Mouse (Mus musculus) ES-Bruce4 (cell line): ENCODE data around the gene Cyp39a1. TPM values are rescaled to one million over a fixed set of nuclear protein-coding genes. Genes with fewer than 3 reads are reported as not detected.

Experiments
- H3K27ac ChIP-seq: 2 replicates; pipeline ENCODE4 v1.5.1; 2012; ENCODE audit warnings: low read length, inconsistent platforms; ENCODE audit not compliant: insufficient read depth
- H3K27me3 ChIP-seq: 2 replicates; pipeline ENCODE4 v1.6.1; 2012; ENCODE audit warnings: mild to moderate bottlenecking, low read length, inconsistent platforms; ENCODE audit not compliant: control insufficient read depth, poor library complexity, insufficient read depth, severe bottlenecking
- H3K36me3 ChIP-seq: 2 replicates; pipeline ENCODE4 v1.6.1; 2012; ENCODE audit warnings: inconsistent platforms, mild to moderate bottlenecking, low read length, moderate library complexity; ENCODE audit not compliant: control insufficient read depth, poor library complexity, insufficient read depth, severe bottlenecking
- H3K4me1 ChIP-seq: one replicate; pipeline ENCODE4 v1.8.1; 2011; ENCODE audit warnings: low read length; ENCODE audit not compliant: control insufficient read depth, insufficient read depth
- H3K4me3 ChIP-seq: 2 replicates; pipeline ENCODE4 v1.5.1; 2011; ENCODE audit warnings: low read depth, mild to moderate bottlenecking, low read length
- H3K9ac ChIP-seq: 2 replicates; pipeline ENCODE4 v1.6.1; 2012; ENCODE audit warnings: low read depth, mild to moderate bottlenecking, inconsistent platforms; ENCODE audit not compliant: poor library complexity, severe bottlenecking
- H3K9me3 ChIP-seq: replicated peaks from 2 replicates; pipeline ENCODE4 v1.6.1; 2012; ENCODE audit warnings: mild to moderate bottlenecking, low read length, inconsistent platforms; ENCODE audit not compliant: control insufficient read depth, poor library complexity, insufficient read depth, severe bottlenecking
- CTCF ChIP-seq: IDR thresholded peaks from one replicate; pipeline ENCODE4 v1.8.1; 2011; ENCODE audit warnings: low read depth, low read length
- EP300 ChIP-seq: IDR thresholded peaks from 2 replicates; pipeline ENCODE4 v1.6.1; 2011; ENCODE audit warnings: low read depth, low read length; ENCODE audit not compliant: insufficient read depth
- POLR2A ChIP-seq: IDR thresholded peaks from one replicate; pipeline ENCODE4 v1.8.1; 2011; ENCODE audit warnings: low read length; ENCODE audit not compliant: insufficient read depth
- polyA plus RNA-seq: library from polyadenylated mRNA; stranded (reverse); fragments of >200 nt; gene quantifications from 2 replicates; pipeline ENCODE4 v1.2.4, GENCODE M21; 2011; ENCODE audit warnings: low read depth; ENCODE audit not compliant: missing spikeins, insufficient read depth, insufficient read length

Cyp39a1 gene
- polyA plus RNA-seq, 1 experiment = 9.3 TPM

- Histone ChIP-seq H3K4me1 (no peaks in the 10 kb centered on the region), H3K9me3 (no peaks in the 10 kb centered on the region), H3K27me3 (no peaks in the 10 kb centered on the region), H3K27ac (no peak overlapping the region), H3K4me3 (no peak overlapping the region), H3K36me3 (no peaks in the 10 kb centered on the region), H3K9ac (no peak overlapping the region)
- TF ChIP-seq POLR2A (no peak), CTCF (no peak), EP300 (no peak)
Observed at GRCm38 (mm10) chr17:43731976-43732375, 64.8 kb downstream of the Cyp39a1 start.

GRCm38 (mm10) chr17:43734252-43734651, 67.0 kb downstream of the Cyp39a1 start:
- TF ChIP-seq CTCF = no peak
- TF ChIP-seq POLR2A = no peak
- no peak for TF ChIP-seq EP300
- Histone ChIP-seq H3K9me3 (no peaks in the 10 kb centered on the region), H3K4me1 (no peaks in the 10 kb centered on the region), H3K36me3 (no peaks in the 10 kb centered on the region), H3K4me3 (no peak overlapping the region), H3K27me3 (no peaks in the 10 kb centered on the region), H3K27ac (no peak overlapping the region), H3K9ac (no peak overlapping the region)

DNA sequence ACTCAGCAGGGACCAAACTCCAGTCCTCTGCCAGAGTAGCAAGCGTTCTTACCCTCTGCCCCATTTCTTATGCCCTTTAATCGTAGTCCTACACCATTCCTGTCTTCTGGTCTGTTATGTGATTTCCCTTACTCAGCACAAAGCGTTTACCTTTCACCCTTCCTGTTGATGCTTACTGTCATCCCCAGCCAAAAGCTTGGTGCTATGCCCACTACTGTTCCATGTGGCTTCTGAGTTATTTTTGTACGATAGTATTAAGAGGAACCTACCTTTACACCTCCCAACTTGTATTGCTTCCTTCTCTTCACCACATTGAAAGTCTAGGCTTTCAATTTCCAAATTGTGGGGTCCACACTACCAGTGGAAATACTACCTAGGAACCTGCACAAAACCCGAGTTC, 76.7 kb downstream of the Cyp39a1 start:
- Histone ChIP-seq H3K9me3 (no peaks in the 10 kb centered on the region), H3K4me1 (no peaks in the 10 kb centered on the region), H3K27ac (no peak overlapping the region), H3K27me3 (no peaks in the 10 kb centered on the region; the same call in 1 of the 2 replicates), H3K36me3 (no peaks in the 10 kb centered on the region), H3K4me3 (no peak overlapping the region), H3K9ac (no peak overlapping the region)
- TF ChIP-seq CTCF (no peak), POLR2A (no peak), EP300 (no peak)

- no peaks in the 10 kb centered on the region for H3K36me3 ChIP-seq
- H3K9ac ChIP-seq = no peak overlapping the region
- H3K27ac ChIP-seq = no peak overlapping the region
- H3K4me3 ChIP-seq = no peak overlapping the region
- no peaks in the 10 kb centered on the region; the same call in 1 of the 2 replicates for H3K27me3 ChIP-seq
- TF ChIP-seq EP300 = no peak
- TF ChIP-seq CTCF = no peak
- TF ChIP-seq POLR2A = no peak
- no peaks in the 10 kb centered on the region for H3K9me3 ChIP-seq
- H3K4me1 ChIP-seq = no peaks in the 10 kb centered on the region
Observed at GRCm38 (mm10) chr17:43744425-43744824, 77.2 kb downstream of the Cyp39a1 start.

DNA sequence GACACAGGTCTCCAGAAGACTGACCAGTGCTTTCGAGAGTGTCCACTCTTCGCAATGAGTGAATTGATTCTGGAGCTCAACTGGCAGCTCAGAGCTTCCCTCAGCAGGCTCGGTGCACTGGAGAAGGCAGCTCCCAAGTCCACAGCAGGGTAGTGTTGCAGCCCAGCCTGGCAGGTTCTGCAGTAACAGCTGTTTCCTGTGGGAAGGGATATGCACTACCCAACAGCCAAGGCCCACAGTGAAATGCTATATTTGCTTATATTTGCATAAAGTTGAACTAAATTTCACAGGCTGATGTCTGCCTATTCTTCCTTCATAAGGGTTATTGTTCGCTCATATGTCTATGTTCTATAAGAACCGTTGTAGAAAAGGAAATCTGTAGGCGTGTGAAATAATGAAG, 83.9 kb downstream of the Cyp39a1 start:
- H3K4me1 ChIP-seq = no peaks in the 10 kb centered on the region
- no peak overlapping the region for H3K27ac ChIP-seq
- H3K4me3 ChIP-seq = no peak overlapping the region
- H3K36me3 ChIP-seq = no peaks in the 10 kb centered on the region
- H3K27me3 ChIP-seq = no peaks in the 10 kb centered on the region
- H3K9me3 ChIP-seq = no peaks in the 10 kb centered on the region
- H3K9ac ChIP-seq = no peak overlapping the region
- TF ChIP-seq POLR2A = no peak
- no peak for TF ChIP-seq CTCF
- TF ChIP-seq EP300 = no peak

GRCm38 (mm10) chr17:43752811-43753210, 85.6 kb downstream of the Cyp39a1 start:
- no peak overlapping the region for H3K4me3 ChIP-seq
- H3K27ac ChIP-seq = no peak overlapping the region
- H3K4me1 ChIP-seq = no peaks in the 10 kb centered on the region
- no peaks in the 10 kb centered on the region for H3K9me3 ChIP-seq
- H3K36me3 ChIP-seq = no peaks in the 10 kb centered on the region
- H3K27me3 ChIP-seq = no peaks in the 10 kb centered on the region
- TF ChIP-seq CTCF (no peak), POLR2A (no peak), EP300 (no peak)
- H3K9ac ChIP-seq = no peak overlapping the region
